Mouse (Mus musculus) limb, embryonic 11.5 days (tissue): ENCODE data around the gene Vps45. TPM values are rescaled to one million over a fixed set of nuclear protein-coding genes. Genes with fewer than 3 reads are reported as not detected.
"Not testable (repeated sequence)": the region's sequence is repeated elsewhere in the genome, so short reads cannot be mapped to it uniquely, and the experiment has no call there.

ENCODE experiments used
- ATAC-seq: fragments of 200-750 bp; cut with Nextera tagmentation; 2 replicates; pipeline ENCODE4 v1.8.0; 2017; ENCODE audit warnings: low read depth; ENCODE audit not compliant: insufficient number of reproducible peaks, low FRiP score, low TSS enrichment
- DNase-seq: peaks from one replicate; pipeline ENCODE4 v3.0.0-alpha.2; 2015; ENCODE audit warnings: low spot score
- H3K27ac ChIP-seq: fragments of 300-500 bp; sonication (generic); replicated peaks from 2 replicates; pipeline ENCODE4 v1.5.1; 2014; ENCODE audit warnings: low read depth, mild to moderate bottlenecking, low read length
- H3K27me3 ChIP-seq: fragments of 300-500 bp; sonication (generic); 2 replicates; pipeline ENCODE4 v1.6.1; 2014; ENCODE audit warnings: mild to moderate bottlenecking, low read length, mixed read lengths; ENCODE audit not compliant: control insufficient read depth, insufficient read depth
- H3K36me3 ChIP-seq: fragments of 300-500 bp; sonication (generic); 2 replicates; pipeline ENCODE4 v1.6.1; 2014; ENCODE audit warnings: mild to moderate bottlenecking, low read length, moderate library complexity, mixed read lengths; ENCODE audit not compliant: control insufficient read depth, insufficient read depth
- H3K4me1 ChIP-seq: fragments of 300-500 bp; sonication (generic); 2 replicates; pipeline ENCODE4 v1.6.1; 2014; ENCODE audit warnings: low read length, mixed read lengths; ENCODE audit not compliant: control insufficient read depth, insufficient read depth
- H3K4me2 ChIP-seq: fragments of 300-500 bp; sonication (generic); 2 replicates; pipeline ENCODE4 v1.6.1; 2014; ENCODE audit warnings: low read depth, mild to moderate bottlenecking, moderate library complexity; ENCODE audit not compliant: severe bottlenecking
- H3K4me3 ChIP-seq: fragments of 300-500 bp; sonication (generic); 2 replicates; pipeline ENCODE4 v1.5.1; 2014; ENCODE audit warnings: low read depth, low read length
- H3K9ac ChIP-seq: fragments of 300-500 bp; sonication (generic); 2 replicates; pipeline ENCODE4 v1.6.1; 2014; ENCODE audit warnings: mild to moderate bottlenecking, low read length
- H3K9me3 ChIP-seq: fragments of 300-500 bp; sonication (generic); 2 replicates; pipeline ENCODE4 v1.6.1; 2016; ENCODE audit warnings: low read length; ENCODE audit not compliant: control insufficient read depth
- WGBS: fragments of 180-500 bp; shearing (Covaris S2); extraction: QIAGEN DNeasy Blood & Tissue Kit; methylation state at CpG from one replicate; pipeline ENCODE4 v1.1.7; 2014; 5-methylcytosine and 5-hydroxymethylcytosine counted together
- polyA plus RNA-seq: library from polyadenylated mRNA; unstranded; fragments of >200 nt; fragmentation: Nextera tagmentation; extraction: Ambion mirVana; gene quantifications from 2 replicates; pipeline ENCODE4 v1.2.1, GENCODE M21; 2014

Gene Vps45
- polyA plus RNA-seq, 1 experiment from 2014 or later: 19.5 TPM

DNA sequence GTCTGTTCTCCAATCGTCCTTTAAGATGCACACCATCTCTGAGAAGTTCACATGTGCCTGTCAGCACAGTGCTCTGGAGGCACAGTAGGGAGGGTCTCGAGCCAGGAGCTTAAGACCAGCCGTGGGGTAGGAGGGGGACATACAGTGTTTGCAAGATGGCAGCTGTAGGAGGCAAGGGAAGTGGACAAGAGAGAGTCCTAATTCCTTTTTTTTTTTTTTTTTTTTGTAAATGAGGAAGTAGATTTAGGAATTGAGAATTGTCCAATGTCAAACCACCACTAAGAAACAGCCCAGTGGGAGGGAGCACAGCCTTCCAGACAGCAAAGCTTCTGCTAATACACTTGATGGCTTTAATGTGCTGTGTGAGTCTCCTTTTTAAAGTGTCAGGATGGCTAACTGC, 81.2 kb downstream of the Vps45 start:
- Histone ChIP-seq H3K4me3 (no peak overlapping the region), H3K4me1 (no peaks in the 10 kb centered on the region), H3K9me3 (no peaks in the 10 kb centered on the region), H3K9ac (no peak overlapping the region), H3K27ac (no peak overlapping the region), H3K27me3 (no peaks in the 10 kb centered on the region), H3K4me2 (no peak overlapping the region), H3K36me3 (no peaks in the 10 kb centered on the region)
- no peak for ATAC-seq
- 65% methylated on average over 3 of the region's 3 CpGs for WGBS
- DNase-seq: no peak

- Histone ChIP-seq H3K27ac (0 out of 2 replicates have a peak overlapping the region, but pooled peaks have one; percentile 1), H3K9me3 (no peaks in the 10 kb centered on the region), H3K36me3 (no peaks in the 10 kb centered on the region), H3K4me1 (no peaks in the 10 kb centered on the region), H3K9ac (peak overlapping the region; percentile 5; the same call in 1 of the 2 replicates), H3K27me3 (no peaks in the 10 kb centered on the region), H3K4me2 (peak overlapping the region; percentile 36), H3K4me3 (peak overlapping the region; percentile 7; the same call in 1 of the 2 replicates)
- ATAC-seq: peak; percentile 65; the same call in 1 of the 2 replicates
- WGBS: 4% methylated on average over 34 of the region's 34 CpGs
- DNase-seq: peak; percentile 72
These were observed 85.2 kb downstream of the Vps45 start for GRCm38 (mm10) chr3:95972873-95973634.

- no peak for ATAC-seq
- Histone ChIP-seq H3K36me3 (no peaks in the 10 kb centered on the region), H3K27ac (0 out of 2 replicates have a peak overlapping the region, but pooled peaks have one; percentile 1), H3K4me3 (peak overlapping the region; percentile 7; the same call in 1 of the 2 replicates), H3K9me3 (no peaks in the 10 kb centered on the region), H3K27me3 (no peaks in the 10 kb centered on the region), H3K9ac (no peak overlapping the region), H3K4me2 (peak overlapping the region; percentile 36), H3K4me1 (no peaks in the 10 kb centered on the region)
- DNase-seq: no peak
- 74% methylated on average over 12 of the region's 12 CpGs for WGBS
These were observed 85.9 kb downstream of the Vps45 start for GRCm38 (mm10) chr3:95972251-95972872.

DNA sequence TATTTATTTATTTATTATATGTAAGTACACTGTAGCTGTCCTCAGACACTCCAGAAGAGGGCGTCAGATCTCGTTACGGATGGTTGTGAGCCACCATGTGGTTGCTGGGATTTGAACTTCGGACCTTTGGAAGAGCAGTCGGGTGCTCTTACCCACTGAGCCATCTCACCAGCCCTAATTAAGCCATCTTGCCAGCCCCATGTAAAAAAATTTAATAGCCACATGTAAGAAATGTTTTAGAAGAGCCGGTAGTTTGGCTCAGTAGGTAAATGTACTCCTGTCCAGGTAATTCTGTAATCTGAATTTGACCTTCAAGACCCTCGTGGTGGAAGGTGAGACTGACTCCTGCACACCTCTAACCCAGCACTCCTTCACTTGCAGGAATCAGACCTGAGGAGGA, 87.6 kb downstream of the Vps45 start:
- not testable (repeated sequence) for H3K9ac ChIP-seq

DNA sequence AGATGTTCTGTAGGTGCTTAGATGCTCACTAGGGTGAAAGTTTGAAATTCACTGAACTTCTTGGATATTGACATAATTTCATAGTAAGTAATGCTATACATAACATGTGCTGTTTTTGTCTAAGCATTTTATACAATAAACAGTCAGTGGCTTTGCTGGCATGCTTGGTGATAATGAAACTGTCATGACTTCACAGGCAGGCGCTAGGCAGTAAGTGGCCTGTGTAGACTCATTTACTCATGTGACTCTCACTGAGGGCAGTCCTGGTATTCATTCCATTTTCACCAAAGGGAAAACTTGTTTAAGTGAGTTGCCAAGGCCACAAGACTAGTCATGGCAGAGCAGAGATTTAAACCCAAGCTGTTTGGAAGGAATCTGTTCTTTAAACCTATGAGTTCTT, 89.0 kb downstream of the Vps45 start:
- no peak overlapping the region for H3K4me3 ChIP-seq
- whole genome bisulfite sequencing: 82% methylated on average over 1 of the region's 1 CpGs
- no peaks in the 10 kb centered on the region for H3K27me3 ChIP-seq
- H3K9me3 ChIP-seq: no peaks in the 10 kb centered on the region
- 0 out of 2 replicates have a peak, but pooled peaks cover 2% of the 10 kb centered on the region for H3K4me1 ChIP-seq
- no peaks in the 10 kb centered on the region for H3K36me3 ChIP-seq
- no peak for DNase-seq
- H3K9ac ChIP-seq: no peak overlapping the region
- H3K27ac ChIP-seq: no peak overlapping the region
- H3K4me2 ChIP-seq: no peak overlapping the region
- ATAC-seq: no peak

More for the DNA sequence above, 87.6 kb downstream of the Vps45 start:
- not testable (repeated sequence) for H3K36me3 ChIP-seq, H3K4me3 ChIP-seq, ATAC-seq, H3K27ac ChIP-seq, H3K4me1 ChIP-seq, DNase-seq, H3K27me3 ChIP-seq, H3K9me3 ChIP-seq, H3K4me2 ChIP-seq
- 50% methylated on average over 6 of the region's 7 CpGs for WGBS

- Histone ChIP-seq H3K9ac (no peak overlapping the region), H3K27me3 (no peaks in the 10 kb centered on the region), H3K9me3 (no peaks in the 10 kb centered on the region), H3K4me1 (0 out of 2 replicates have a peak, but pooled peaks cover 2% of the 10 kb centered on the region), H3K4me3 (no peak overlapping the region), H3K36me3 (no peaks in the 10 kb centered on the region), H3K27ac (no peak overlapping the region), H3K4me2 (peak overlapping the region; percentile 22; the same call in 1 of the 2 replicates)
- ATAC-seq (no peak), DNase-seq (peak; percentile 49)
- 9% methylated on average over 7 of the region's 7 CpGs for WGBS
These were observed 92.5 kb downstream of the Vps45 start for GRCm38 (mm10) chr3:95965518-95966451.

- 40% methylated on average over 4 of the region's 4 CpGs for WGBS
- Histone ChIP-seq H3K9me3 (no peaks in the 10 kb centered on the region), H3K27me3 (no peaks in the 10 kb centered on the region), H3K4me2 (no peak overlapping the region), H3K9ac (no peak overlapping the region), H3K27ac (no peak overlapping the region), H3K4me3 (no peak overlapping the region), H3K36me3 (no peaks in the 10 kb centered on the region), H3K4me1 (0 out of 2 replicates have a peak, but pooled peaks cover 2% of the 10 kb centered on the region)
- ATAC-seq: no peak
- peak; percentile 44 for DNase-seq
These were observed 94.6 kb downstream of the Vps45 start for GRCm38 (mm10) chr3:95963681-95964080.

DNA sequence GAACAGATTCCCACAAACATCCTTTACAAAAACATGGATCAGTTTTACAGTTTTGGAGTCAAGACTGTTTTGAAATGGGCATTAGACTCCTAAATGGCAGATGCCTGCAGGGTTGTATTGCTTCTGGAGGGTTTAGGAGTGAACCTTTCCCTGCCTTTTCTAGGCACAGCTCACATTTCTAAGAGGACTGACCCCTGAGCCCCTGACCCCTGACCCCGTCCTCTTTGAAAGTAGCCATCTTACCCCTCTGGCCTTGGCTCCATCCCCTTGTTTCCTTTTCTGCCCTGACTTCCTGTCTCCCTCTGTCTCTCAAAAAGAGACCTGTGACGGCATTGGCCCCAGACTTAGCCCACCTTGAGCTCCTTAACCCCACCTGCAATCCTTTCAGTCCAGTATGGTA, 95.0 kb downstream of the Vps45 start:
- no peak overlapping the region for H3K27ac ChIP-seq
- no peak for ATAC-seq

More for the DNA sequence above, 95.0 kb downstream of the Vps45 start:
- Histone ChIP-seq H3K4me2 (no peak overlapping the region), H3K9me3 (no peaks in the 10 kb centered on the region), H3K36me3 (no peaks in the 10 kb centered on the region), H3K4me3 (no peak overlapping the region), H3K4me1 (0 out of 2 replicates have a peak, but pooled peaks cover 2% of the 10 kb centered on the region), H3K27me3 (no peaks in the 10 kb centered on the region), H3K9ac (no peak overlapping the region)
- DNase-seq: no peak
- WGBS: 35% methylated on average over 2 of the region's 2 CpGs
